25 mouse cellular contexts compared by ENCODE assay signal in the genomic region with DNA sequence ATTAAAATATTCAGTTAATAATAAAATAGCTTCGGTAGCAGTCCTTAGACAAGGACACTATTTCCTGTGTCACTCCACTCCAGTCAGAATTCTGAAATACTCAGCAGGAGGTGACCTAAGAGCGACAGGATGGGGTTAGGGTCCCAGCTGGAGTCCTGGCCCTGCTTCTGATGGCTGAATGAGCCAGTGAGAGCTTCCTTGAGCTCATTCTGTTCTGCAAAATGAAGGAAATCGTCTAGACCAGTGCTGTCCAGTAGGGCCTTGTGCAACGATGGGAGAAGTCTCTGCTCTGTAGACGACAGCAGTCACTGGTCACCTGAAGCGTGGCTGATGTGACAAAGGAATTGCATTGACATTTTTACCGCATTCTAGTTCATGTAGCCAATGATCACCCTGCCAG. TPM values are rescaled to one million over a fixed set of nuclear protein-coding genes. Genes with fewer than 3 reads are reported as not detected.
"Had no signal": no experiment of that assay in that cellular context is flagged by ENCODE, and none has a peak within 500 bp of the region (broad histone marks: within the 10 kb centered on the region; RNA-seq: fewer than 3 reads in every experiment).

No protein-coding gene starts in this region.

- H3K9me3 ChIP-seq: midbrain, embryonic 10.5 days; midbrain, embryonic 13.5 days; neural tube, embryonic 13.5 days; neural tube, embryonic 15.5 days had no signal

- DNase-seq: lung, adult 18-20 months; lung, embryonic 14.5 days; lung, postnatal 10 days; lung, postnatal 4 days; retina, postnatal 1 day; right cerebral cortex, adult 18-20 months; right cerebral cortex, postnatal 25 days; right cerebral cortex, postnatal 4 days; spleen, adult 18-20 months; thymus, adult 18-20 months; thymus, postnatal 14 days had no signal

- H3K4me1 ChIP-seq: midbrain, embryonic 13.5 days; neural tube, embryonic 15.5 days had no signal

- H3K4me3 ChIP-seq: midbrain, embryonic 10.5 days; midbrain, embryonic 13.5 days; myocyte; neural tube, embryonic 13.5 days; neural tube, embryonic 15.5 days had no signal

- H3K36me3 ChIP-seq: midbrain, embryonic 10.5 days; midbrain, embryonic 13.5 days; neural tube, embryonic 13.5 days; neural tube, embryonic 15.5 days had no signal

- H3K27me3 ChIP-seq: midbrain, embryonic 13.5 days; neural tube, embryonic 13.5 days; neural tube, embryonic 15.5 days had no signal

- H3K27ac ChIP-seq: midbrain, embryonic 10.5 days; midbrain, embryonic 13.5 days; neural tube, embryonic 13.5 days; neural tube, embryonic 15.5 days had no signal

RNA-seq across cellular contexts. Expression of a gene that starts 36.9 kb away (rescaled TPM):
- polyA plus RNA-seq: liver, embryonic 16.5 days; lung, embryonic 14.5 days; lung, embryonic 16.5 days; midbrain, embryonic 10.5 days; midbrain, embryonic 13.5 days; midbrain, embryonic 16.5 days; neural tube, embryonic 11.5 days; neural tube, embryonic 13.5 days; neural tube, embryonic 15.5 days; small intestine, adult 2 months; stomach, embryonic 14.5 days; stomach, embryonic 16.5 days; thymus, postnatal 0 days; urinary bladder, adult 2 months had no signal
